Mouse (Mus musculus) liver, embryonic 12.5 days (tissue): ENCODE results near the gene Adsl. TPM values are rescaled to one million over a fixed set of nuclear protein-coding genes. Genes with fewer than 3 reads are reported as not detected.
"Not testable (repeated sequence)": the region's sequence is repeated elsewhere in the genome, so short reads cannot be mapped to it uniquely, and the experiment has no call there.

Source experiments
- ATAC-seq: fragments of 200-750 bp; cut with Nextera tagmentation; 2 replicates; pipeline ENCODE4 v1.8.0; 2017; ENCODE audit warnings: moderate number of reproducible peaks, mild to moderate bottlenecking, moderate library complexity
- H3K27ac ChIP-seq: fragments of 300-500 bp; sonication (generic); 2 replicates; pipeline ENCODE4 v1.5.1; 2016; ENCODE audit warnings: mild to moderate bottlenecking
- H3K27me3 ChIP-seq: fragments of 300-500 bp; sonication (generic); replicated peaks from 2 replicates; pipeline ENCODE4 v1.6.1; 2016; ENCODE audit warnings: mild to moderate bottlenecking, moderate library complexity
- H3K36me3 ChIP-seq: fragments of 300-500 bp; sonication (generic); 2 replicates; pipeline ENCODE4 v1.6.1; 2016; ENCODE audit warnings: mild to moderate bottlenecking, moderate library complexity
- H3K4me1 ChIP-seq: fragments of 300-500 bp; sonication (generic); 2 replicates; pipeline ENCODE4 v1.6.1; 2016
- H3K4me2 ChIP-seq: fragments of 300-500 bp; sonication (generic); 2 replicates; pipeline ENCODE4 v1.6.1; 2016; ENCODE audit warnings: mild to moderate bottlenecking, moderate library complexity
- H3K4me3 ChIP-seq: fragments of 300-500 bp; sonication (generic); 2 replicates; pipeline ENCODE4 v1.5.1; 2016; ENCODE audit warnings: mild to moderate bottlenecking, moderate library complexity
- H3K9ac ChIP-seq: fragments of 300-500 bp; sonication (generic); 2 replicates; pipeline ENCODE4 v1.6.1; 2016; ENCODE audit warnings: mild to moderate bottlenecking, moderate library complexity
- H3K9me3 ChIP-seq: fragments of 300-500 bp; sonication (generic); replicated peaks from 2 replicates; pipeline ENCODE4 v1.6.1; 2016; ENCODE audit warnings: mild to moderate bottlenecking, moderate library complexity
- WGBS: fragments of 180-500 bp; shearing (Covaris S2); methylation state at CpG from one replicate; pipeline ENCODE4 v1.1.7; 2016; ENCODE audit not compliant: insufficient replicate concordance; 5-methylcytosine and 5-hydroxymethylcytosine counted together
- polyA plus RNA-seq: library from polyadenylated mRNA; unstranded; fragments of >200 nt; fragmentation: Nextera tagmentation; extraction: Ambion mirVana; gene quantifications from 2 replicates; pipeline ENCODE4 v1.2.1, GENCODE M21; 2016

Gene Adsl
- polyA plus RNA-seq, 1 experiment from 2014 or later: 181 TPM

- peak; percentile 42; the same call in 1 of the 2 replicates for ATAC-seq
- Histone ChIP-seq H3K27ac (no peak overlapping the region), H3K4me1 (no peaks in the 10 kb centered on the region; the same call in 1 of the 2 replicates), H3K9me3 (no peaks in the 10 kb centered on the region), H3K36me3 (peaks cover 95% of the 10 kb centered on the region), H3K4me2 (no peak overlapping the region), H3K9ac (no peak overlapping the region), H3K4me3 (no peak overlapping the region), H3K27me3 (no peaks in the 10 kb centered on the region)
- WGBS: 65% methylated on average over 4 of the region's 4 CpGs
Observed at GRCm38 (mm10) chr15:80921781-80922180, 26.5 kb upstream of the Adsl start.

- Histone ChIP-seq H3K9me3 (no peaks in the 10 kb centered on the region), H3K27me3 (no peaks in the 10 kb centered on the region), H3K27ac (no peak overlapping the region), H3K36me3 (peaks cover 97% of the 10 kb centered on the region), H3K9ac (no peak overlapping the region), H3K4me1 (peaks cover 6% of the 10 kb centered on the region), H3K4me2 (no peak overlapping the region), H3K4me3 (no peak overlapping the region)
- WGBS: 85% methylated on average over 2 of the region's 2 CpGs
- ATAC-seq: no peak
Observed at GRCm38 (mm10) chr15:80924211-80924610, 24.1 kb upstream of the Adsl start.

DNA sequence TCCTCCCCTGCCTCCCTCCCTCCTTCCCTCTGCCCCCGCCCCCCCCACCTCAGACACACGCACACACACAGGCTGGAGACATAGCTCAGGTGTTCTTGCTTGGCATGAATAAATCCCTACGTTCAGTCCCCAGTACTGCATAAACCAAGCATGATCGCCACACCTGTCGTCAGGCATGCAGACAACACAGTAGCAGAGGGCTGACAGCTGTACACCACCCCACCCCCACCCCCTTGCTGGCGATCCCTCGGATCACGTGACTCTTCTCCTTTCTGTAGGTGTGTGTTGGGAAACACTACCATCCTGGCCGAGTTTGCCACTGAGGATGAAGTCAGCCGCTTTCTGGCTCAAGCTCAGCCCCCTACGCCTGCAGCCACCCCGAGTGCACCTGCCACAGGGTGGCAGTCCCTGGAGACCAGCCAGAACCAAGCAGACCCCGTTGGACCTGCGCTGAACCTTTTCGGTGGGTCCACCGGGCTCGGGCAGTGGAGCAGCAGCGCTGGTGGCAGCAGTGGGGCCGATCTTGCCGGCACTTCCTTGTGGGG lies 19.4 kb upstream of the Adsl start:
- 88% methylated on average over 20 of the region's 20 CpGs for WGBS
- Histone ChIP-seq H3K9me3 (no peaks in the 10 kb centered on the region), H3K4me1 (peaks cover 21% of the 10 kb centered on the region), H3K36me3 (peaks cover 93% of the 10 kb centered on the region), H3K4me2 (no peak overlapping the region), H3K27me3 (no peaks in the 10 kb centered on the region), H3K4me3 (no peak overlapping the region), H3K27ac (no peak overlapping the region), H3K9ac (no peak overlapping the region)
- no peak for ATAC-seq

- Histone ChIP-seq H3K4me1 (peaks cover 30% of the 10 kb centered on the region), H3K4me3 (no peak overlapping the region), H3K9ac (no peak overlapping the region), H3K27me3 (no peaks in the 10 kb centered on the region), H3K4me2 (0 out of 2 replicates have a peak overlapping the region, but pooled peaks have one; percentile 3), H3K9me3 (no peaks in the 10 kb centered on the region), H3K36me3 (peaks cover 93% of the 10 kb centered on the region), H3K27ac (peak overlapping the region; percentile 22; the same call in 1 of the 2 replicates)
- WGBS: 40% methylated on average over 15 of the region's 16 CpGs
- ATAC-seq: peak; percentile 60; the same call in 1 of the 2 replicates
Observed at GRCm38 (mm10) chr15:80930048-80930571, 18.2 kb upstream of the Adsl start.

GRCm38 (mm10) chr15:80930676-80931320 lies 17.5 kb upstream of the Adsl start:
- H3K36me3 ChIP-seq: peaks cover 93% of the 10 kb centered on the region
- not testable (repeated sequence) for H3K9ac ChIP-seq, ATAC-seq, H3K4me3 ChIP-seq, H3K27me3 ChIP-seq, H3K27ac ChIP-seq, H3K4me2 ChIP-seq, H3K9me3 ChIP-seq
- H3K4me1 ChIP-seq: peaks cover 30% of the 10 kb centered on the region
- 85% methylated on average over 23 of the region's 23 CpGs for WGBS

DNA sequence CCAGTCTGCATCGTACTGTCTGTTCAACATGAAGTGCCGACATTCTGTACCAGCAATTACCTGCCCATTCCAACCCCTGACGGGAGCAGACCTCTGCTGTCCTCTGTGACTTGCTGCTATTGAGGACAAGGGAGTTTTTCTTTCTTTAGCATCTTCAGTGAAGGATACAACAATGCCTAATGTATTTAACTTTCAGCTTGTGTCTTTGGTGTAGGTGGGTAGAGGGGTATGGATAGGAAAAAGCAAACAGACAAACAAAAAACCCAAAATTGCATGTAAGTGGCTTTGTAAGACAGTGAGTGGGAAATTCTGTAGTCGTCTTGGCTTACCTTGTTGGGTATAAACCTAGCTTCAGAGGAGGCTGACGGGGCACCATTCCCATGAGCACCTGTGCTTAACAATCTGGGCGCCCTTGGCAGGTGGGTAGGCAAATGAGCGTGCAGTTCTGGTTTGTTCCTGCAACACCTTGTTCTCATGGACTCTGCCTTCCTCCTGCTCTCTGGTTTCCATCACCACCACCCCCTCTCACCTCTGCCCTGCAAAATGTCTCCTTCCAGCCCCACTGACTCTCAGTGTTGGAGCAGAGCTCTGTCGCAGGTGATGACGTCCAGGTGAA lies 16.8 kb upstream of the Adsl start:
- Histone ChIP-seq H3K27ac (no peak overlapping the region), H3K4me2 (no peak overlapping the region), H3K9me3 (no peaks in the 10 kb centered on the region), H3K27me3 (no peaks in the 10 kb centered on the region), H3K9ac (no peak overlapping the region), H3K36me3 (peaks cover 92% of the 10 kb centered on the region), H3K4me1 (peaks cover 30% of the 10 kb centered on the region), H3K4me3 (no peak overlapping the region)
- WGBS: 92% methylated on average over 9 of the region's 9 CpGs
- ATAC-seq: no peak

- Histone ChIP-seq H3K36me3 (peaks cover 84% of the 10 kb centered on the region), H3K9me3 (no peaks in the 10 kb centered on the region), H3K27ac (no peak overlapping the region), H3K4me1 (peaks cover 34% of the 10 kb centered on the region), H3K4me3 (no peak overlapping the region), H3K4me2 (no peak overlapping the region), H3K9ac (no peak overlapping the region), H3K27me3 (no peaks in the 10 kb centered on the region)
- ATAC-seq: no peak
- WGBS: 40% methylated on average over 5 of the region's 5 CpGs
Observed at GRCm38 (mm10) chr15:80934841-80935240, 13.4 kb upstream of the Adsl start.

GRCm38 (mm10) chr15:80936686-80937085 lies 11.6 kb upstream of the Adsl start:
- H3K4me2 ChIP-seq: no peak overlapping the region
- H3K4me3 ChIP-seq: no peak overlapping the region
- H3K36me3 ChIP-seq: peaks cover 79% of the 10 kb centered on the region
- H3K4me1 ChIP-seq: peaks cover 28% of the 10 kb centered on the region
- no peak overlapping the region for H3K27ac ChIP-seq
- no peaks in the 10 kb centered on the region for H3K27me3 ChIP-seq
- ATAC-seq: no peak
- 85% methylated on average over 3 of the region's 3 CpGs for WGBS
- no peak overlapping the region for H3K9ac ChIP-seq
- H3K9me3 ChIP-seq: no peaks in the 10 kb centered on the region

- H3K4me3 ChIP-seq: no peak overlapping the region
- no peaks in the 10 kb centered on the region for H3K9me3 ChIP-seq
- no peak overlapping the region for H3K4me2 ChIP-seq
- ATAC-seq: no peak
- no peak overlapping the region for H3K27ac ChIP-seq
- no peak overlapping the region for H3K9ac ChIP-seq
- 60% methylated on average over 4 of the region's 4 CpGs for WGBS
- H3K36me3 ChIP-seq: peaks cover 67% of the 10 kb centered on the region
- H3K27me3 ChIP-seq: no peaks in the 10 kb centered on the region
- peaks cover 23% of the 10 kb centered on the region for H3K4me1 ChIP-seq
Observed at GRCm38 (mm10) chr15:80938615-80939014, 9.7 kb upstream of the Adsl start.

DNA sequence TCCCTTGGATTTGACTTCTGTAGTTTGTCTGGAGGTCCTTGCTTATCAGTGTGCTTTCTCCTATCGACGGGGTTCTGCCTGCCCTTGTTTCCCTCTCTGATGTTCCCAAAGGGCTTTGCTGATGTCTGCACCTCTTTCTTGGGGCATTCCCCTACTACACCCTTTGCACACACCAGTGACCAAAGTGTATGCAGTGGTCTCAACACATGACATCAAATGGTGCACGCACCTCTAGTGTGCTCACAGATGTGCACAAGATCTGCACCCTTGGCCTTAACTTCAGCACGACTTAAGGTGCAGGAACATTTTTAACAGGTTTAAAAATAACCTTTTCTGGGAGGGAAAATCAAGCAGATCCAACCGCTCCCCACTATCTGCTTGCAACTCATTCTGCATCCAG lies 8.9 kb upstream of the Adsl start:
- 56% methylated on average over 5 of the region's 5 CpGs for WGBS
- no peak for ATAC-seq

DNA sequence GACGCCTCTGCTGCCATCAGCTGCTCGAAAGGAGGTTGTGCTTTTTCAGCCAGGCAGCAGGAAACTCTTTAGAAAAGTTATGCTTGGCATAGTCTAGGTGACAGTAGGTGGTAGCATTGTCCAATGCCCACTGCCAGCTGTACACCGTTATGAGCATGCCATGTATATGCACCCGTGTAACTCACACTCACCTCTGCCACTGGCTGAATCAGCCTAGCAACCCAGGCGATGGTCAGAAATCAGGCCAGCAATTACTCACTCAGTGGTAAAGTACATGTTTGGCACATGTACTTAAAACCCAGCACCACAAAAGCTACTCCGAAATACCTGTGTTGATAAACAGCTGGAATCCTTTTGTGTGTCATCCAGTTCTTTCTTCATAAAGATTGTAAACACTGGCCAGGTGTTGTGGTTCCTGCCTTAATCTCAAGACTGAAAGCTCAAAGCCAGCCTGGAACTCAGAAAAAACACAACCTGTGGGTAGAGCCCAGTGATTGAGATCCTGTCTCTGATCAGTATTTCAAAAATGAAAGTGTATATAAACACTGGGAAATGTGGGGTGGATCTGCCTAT lies 6.7 kb upstream of the Adsl start:
- Histone ChIP-seq H3K27me3 (no peaks in the 10 kb centered on the region), H3K36me3 (peaks cover 38% of the 10 kb centered on the region), H3K4me1 (peaks cover 18% of the 10 kb centered on the region), H3K4me3 (no peak overlapping the region), H3K9me3 (no peaks in the 10 kb centered on the region), H3K4me2 (no peak overlapping the region), H3K9ac (no peak overlapping the region), H3K27ac (no peak overlapping the region)
- 88% methylated on average over 6 of the region's 6 CpGs for WGBS
- no peak for ATAC-seq

More for the DNA sequence above, 8.9 kb upstream of the Adsl start:
- Histone ChIP-seq H3K9ac (no peak overlapping the region), H3K9me3 (no peaks in the 10 kb centered on the region), H3K4me1 (peaks cover 19% of the 10 kb centered on the region), H3K27ac (no peak overlapping the region), H3K4me3 (no peak overlapping the region), H3K4me2 (no peak overlapping the region), H3K36me3 (peaks cover 59% of the 10 kb centered on the region), H3K27me3 (no peaks in the 10 kb centered on the region)

GRCm38 (mm10) chr15:80945851-80946250 lies 2.4 kb upstream of the Adsl start:
- Histone ChIP-seq H3K9me3 (no peaks in the 10 kb centered on the region), H3K4me3 (no peak overlapping the region), H3K4me2 (no peak overlapping the region), H3K27ac (no peak overlapping the region), H3K36me3 (peaks cover 22% of the 10 kb centered on the region), H3K27me3 (no peaks in the 10 kb centered on the region), H3K4me1 (peaks cover 25% of the 10 kb centered on the region), H3K9ac (no peak overlapping the region)
- WGBS: 31% methylated on average over 3 of the region's 3 CpGs
- no peak for ATAC-seq
